Mouse (Mus musculus) megakaryocyte, embryonic 14.5 days (primary cell): ENCODE measurements around the gene Pou4f1.
"Not testable (repeated sequence)": the region's sequence is repeated elsewhere in the genome, so short reads cannot be mapped to it uniquely, and the experiment has no call there.

ENCODE experiments used
- FLI1 ChIP-seq: IDR thresholded peaks from 2 replicates; pipeline ENCODE4 v1.6.1; 2012; ENCODE audit warnings: low read length, inconsistent platforms, mixed read lengths
- GATA1 ChIP-seq: IDR thresholded peaks from 3 replicates; pipeline ENCODE4 v1.6.1; 2012; ENCODE audit warnings: mixed read lengths, low read length, inconsistent platforms, borderline replicate concordance

DNA sequence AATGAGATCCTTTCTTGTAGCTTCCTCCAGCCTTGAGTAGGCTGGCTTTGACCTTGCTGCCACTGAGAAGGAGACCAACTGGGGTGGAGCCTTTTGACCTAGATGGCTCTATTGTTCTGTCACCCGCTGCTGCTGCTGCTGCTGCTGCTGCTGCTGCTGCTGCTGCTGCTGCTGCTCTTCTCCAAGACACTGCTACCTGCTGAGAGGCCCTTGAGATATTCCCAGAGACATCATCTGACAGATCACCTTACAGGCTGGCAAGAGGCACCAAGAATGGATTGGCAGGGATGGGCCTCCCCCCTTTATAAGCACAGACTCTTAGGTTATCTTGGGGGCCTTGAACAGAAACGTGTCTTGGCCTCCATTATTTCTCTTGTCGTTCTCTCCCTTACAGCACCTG is 35.0 kb upstream of the Pou4f1 start:
- TF ChIP-seq GATA1, FLI1: not testable (repeated sequence)
